Mouse (Mus musculus): ENCODE results near the gene Utrn.

DNA sequence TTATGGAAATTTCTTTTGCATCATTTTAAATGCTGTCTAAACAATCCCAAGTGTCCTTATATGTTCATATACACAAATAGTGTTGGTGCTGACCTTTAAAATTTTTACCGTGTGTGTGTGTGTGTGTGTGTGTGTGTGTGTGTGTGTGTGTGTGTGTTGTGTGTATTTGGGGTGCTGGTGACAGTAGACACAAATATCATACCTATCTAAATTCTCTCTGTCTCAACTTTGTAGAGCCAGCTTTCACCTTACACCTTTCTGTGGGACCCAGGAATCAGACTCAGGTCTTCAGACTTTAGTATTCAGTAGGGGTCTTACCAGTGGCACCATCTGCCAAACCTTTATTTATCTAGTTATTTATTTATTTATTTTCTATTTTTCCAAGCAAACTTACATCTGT is 681 bp upstream of the Utrn start:
- no peak for TF ChIP-seq CTCF (IDR thresholded peaks at IDR 0.05)
- no peak for TF ChIP-seq EP300 (IDR thresholded peaks at IDR 0.05)

All from lung, postnatal 0 days (tissue).